Mouse (Mus musculus) hindbrain, embryonic 12.5 days (tissue): ENCODE data around the gene Xk. TPM values are rescaled to one million over a fixed set of nuclear protein-coding genes. Genes with fewer than 3 reads are reported as not detected.
A peak's percentile ranks its signal among the peaks of the same experiment; 100 is the strongest.
"Not testable (repeated sequence)": the region's sequence is repeated elsewhere in the genome, so short reads cannot be mapped to it uniquely, and the experiment has no call there.

ENCODE experiments used
- ATAC-seq: fragments of 200-750 bp; cut with Nextera tagmentation; 2 replicates; pipeline ENCODE4 v1.8.0; 2017; ENCODE audit warnings: moderate TSS enrichment; ENCODE audit not compliant: low FRiP score
- H3K27ac ChIP-seq: fragments of 300-500 bp; sonication (generic); 2 replicates; pipeline ENCODE4 v1.5.1; 2016; ENCODE audit warnings: mild to moderate bottlenecking
- H3K27me3 ChIP-seq: fragments of 300-500 bp; sonication (generic); 2 replicates; pipeline ENCODE4 v1.6.1; 2016; ENCODE audit warnings: mild to moderate bottlenecking
- H3K36me3 ChIP-seq: fragments of 300-500 bp; sonication (generic); 2 replicates; pipeline ENCODE4 v1.6.1; 2016; ENCODE audit warnings: mild to moderate bottlenecking
- H3K4me1 ChIP-seq: fragments of 300-500 bp; sonication (generic); 2 replicates; pipeline ENCODE4 v1.6.1; 2016
- H3K4me2 ChIP-seq: fragments of 300-500 bp; sonication (generic); replicated peaks from 2 replicates; pipeline ENCODE4 v1.6.1; 2016; ENCODE audit warnings: mild to moderate bottlenecking
- H3K4me3 ChIP-seq: fragments of 300-500 bp; sonication (generic); 2 replicates; pipeline ENCODE4 v1.5.1; 2016; ENCODE audit warnings: mild to moderate bottlenecking
- H3K9ac ChIP-seq: fragments of 300-500 bp; sonication (generic); 2 replicates; pipeline ENCODE4 v1.6.1; 2016; ENCODE audit warnings: mild to moderate bottlenecking, moderate library complexity
- H3K9me3 ChIP-seq: fragments of 300-500 bp; sonication (generic); replicated peaks from 2 replicates; pipeline ENCODE4 v1.6.1; 2016; ENCODE audit warnings: mild to moderate bottlenecking
- WGBS: fragments of 180-500 bp; shearing (Covaris S2); methylation state at CpG from one replicate; pipeline ENCODE4 v1.1.7; 2016; 5-methylcytosine and 5-hydroxymethylcytosine counted together
- polyA plus RNA-seq: library from polyadenylated mRNA; unstranded; fragments of >200 nt; fragmentation: Nextera tagmentation; extraction: Ambion mirVana; gene quantifications from 2 replicates; pipeline ENCODE4 v1.2.1, GENCODE M21; 2016

Xk gene
- polyA plus RNA-seq, 1 experiment from 2014 or later: 3.9 TPM

- peak overlapping the region; percentile 51 for H3K4me2 ChIP-seq
- no peaks in the 10 kb centered on the region for H3K9me3 ChIP-seq
- ATAC-seq: peak; percentile 18; the same call in 1 of the 2 replicates
- peak overlapping the region; percentile 58 for H3K4me3 ChIP-seq
- H3K4me1 ChIP-seq: no peaks in the 10 kb centered on the region
- H3K27me3 ChIP-seq: no peaks in the 10 kb centered on the region
- no peaks in the 10 kb centered on the region for H3K36me3 ChIP-seq
- H3K27ac ChIP-seq: no peak overlapping the region
- H3K9ac ChIP-seq: peak overlapping the region; percentile 57; the same call in 1 of the 2 replicates
- WGBS: 26% methylated on average over 8 of the region's 8 CpGs
Observed at GRCm38 (mm10) chrX:9271947-9272459, 553 bp upstream of the Xk start.

- no peak for ATAC-seq
- no peaks in the 10 kb centered on the region for H3K27me3 ChIP-seq
- H3K9ac ChIP-seq: no peak overlapping the region; the same call in 1 of the 2 replicates
- 64% methylated on average over 12 of the region's 12 CpGs for WGBS
- no peak overlapping the region for H3K27ac ChIP-seq
- no peaks in the 10 kb centered on the region for H3K4me1 ChIP-seq
- no peaks in the 10 kb centered on the region for H3K36me3 ChIP-seq
- H3K9me3 ChIP-seq: no peaks in the 10 kb centered on the region
- peak overlapping the region; percentile 58 for H3K4me3 ChIP-seq
- H3K4me2 ChIP-seq: peak overlapping the region; percentile 51
Observed at GRCm38 (mm10) chrX:9273377-9274002, 934 bp downstream of the Xk start.

DNA sequence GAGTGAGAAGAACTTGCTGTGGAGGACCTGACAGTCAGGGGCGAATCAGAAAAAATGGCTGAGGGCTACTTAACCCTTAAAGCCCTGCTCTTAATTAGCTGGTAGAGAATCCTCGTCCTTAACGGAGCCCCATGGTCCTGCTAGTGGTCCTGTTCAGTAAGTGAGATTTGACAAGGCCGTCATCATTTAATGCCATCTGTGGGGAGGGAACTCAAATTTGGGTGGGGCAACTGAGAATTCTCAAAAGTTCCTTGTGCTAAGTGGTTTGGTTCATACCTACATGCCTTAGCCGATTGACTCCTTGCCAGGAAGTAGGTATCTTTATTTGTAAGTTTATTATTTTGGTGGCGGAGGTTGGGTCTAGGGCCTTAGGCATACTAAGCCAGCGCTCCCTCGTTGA is 1.8 kb downstream of the Xk start:
- Histone ChIP-seq H3K27me3 (no peaks in the 10 kb centered on the region), H3K4me2 (no peak overlapping the region), H3K4me3 (no peak overlapping the region), H3K36me3 (no peaks in the 10 kb centered on the region), H3K27ac (no peak overlapping the region), H3K9me3 (no peaks in the 10 kb centered on the region), H3K9ac (no peak overlapping the region), H3K4me1 (no peaks in the 10 kb centered on the region)
- 81% methylated on average over 8 of the region's 8 CpGs for whole genome bisulfite sequencing
- ATAC-seq: no peak

GRCm38 (mm10) chrX:9283464-9283863 is 10.9 kb downstream of the Xk start, which contains the start of gene H2al1m:
Gene H2al1m, plus strand, starts transcription at chrX:9283764.
- WGBS: no CpG with 5 or more reads among the region's 1 CpGs
- H3K27me3 ChIP-seq, H3K4me1 ChIP-seq, H3K9ac ChIP-seq, H3K27ac ChIP-seq, H3K36me3 ChIP-seq, H3K9me3 ChIP-seq, ATAC-seq, H3K4me2 ChIP-seq, H3K4me3 ChIP-seq: not testable (repeated sequence)

DNA sequence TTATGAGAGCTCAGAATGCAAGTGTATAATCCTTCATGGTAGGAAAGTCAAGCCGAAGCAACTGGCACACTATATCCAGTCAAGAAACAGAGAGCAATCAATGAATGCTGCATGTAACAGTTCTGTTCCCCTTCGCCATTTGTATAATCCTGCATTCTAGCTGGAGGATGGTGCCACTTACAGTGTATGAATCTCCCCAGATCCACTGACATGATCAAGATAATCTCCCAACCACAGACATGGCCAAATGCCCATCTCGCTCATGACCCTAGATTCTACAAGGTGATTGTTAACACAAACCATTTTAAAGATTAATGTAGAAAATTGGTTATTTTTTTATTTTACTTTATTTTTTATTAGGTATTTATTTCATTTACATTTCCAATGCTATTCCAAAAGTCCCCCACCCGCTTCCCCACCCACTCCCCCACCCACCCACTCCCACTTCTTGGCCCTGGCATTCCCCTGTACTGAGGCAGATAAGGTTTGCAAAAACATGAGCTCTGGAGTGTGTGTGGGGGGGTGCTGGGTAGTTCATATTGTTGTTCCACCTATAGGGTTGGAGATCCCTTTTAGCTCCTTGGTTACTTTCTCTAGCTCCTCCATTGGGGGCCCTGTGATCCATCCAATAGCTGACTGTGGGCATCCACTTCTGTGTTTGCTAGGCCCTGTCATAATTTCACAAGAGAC is 20.7 kb downstream of the Xk start:
- not testable (repeated sequence) for H3K9ac ChIP-seq, H3K27me3 ChIP-seq, H3K4me3 ChIP-seq, H3K4me2 ChIP-seq, H3K36me3 ChIP-seq, H3K9me3 ChIP-seq, H3K4me1 ChIP-seq, ATAC-seq, H3K27ac ChIP-seq
- WGBS: 80% methylated on average over 4 of the region's 4 CpGs

DNA sequence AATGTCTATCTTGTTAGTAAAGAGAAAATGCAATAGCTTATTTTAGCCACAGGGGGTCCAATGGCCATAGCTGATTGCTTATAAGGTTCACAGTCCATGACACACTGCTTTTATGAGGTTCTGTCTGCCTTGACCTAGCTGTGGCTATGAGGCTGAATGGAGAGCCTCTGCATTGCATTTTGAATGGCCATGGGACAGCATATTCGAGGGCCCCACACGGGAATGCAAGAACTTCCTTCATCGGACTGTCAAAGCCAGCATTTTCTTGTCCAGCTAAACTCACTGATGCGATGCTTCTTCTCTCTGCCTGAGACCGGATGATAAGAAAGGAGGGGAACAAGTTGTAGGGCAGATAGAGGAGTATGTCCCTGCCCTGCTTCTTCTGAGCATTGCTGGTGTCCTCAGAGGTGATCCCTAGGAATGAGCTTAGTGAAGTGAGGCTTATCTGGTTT is 25.9 kb downstream of the Xk start:
- H3K4me1 ChIP-seq: no peaks in the 10 kb centered on the region
- H3K27me3 ChIP-seq: no peaks in the 10 kb centered on the region
- WGBS: 85% methylated on average over 5 of the region's 5 CpGs
- H3K4me2 ChIP-seq: no peak overlapping the region
- no peak overlapping the region for H3K27ac ChIP-seq
- H3K36me3 ChIP-seq: no peaks in the 10 kb centered on the region
- H3K9ac ChIP-seq: no peak overlapping the region
- H3K9me3 ChIP-seq: no peaks in the 10 kb centered on the region
- H3K4me3 ChIP-seq: no peak overlapping the region
- no peak for ATAC-seq

GRCm38 (mm10) chrX:9302791-9303190 is 30.2 kb downstream of the Xk start:
- no peak for ATAC-seq
- Histone ChIP-seq H3K4me1 (no peaks in the 10 kb centered on the region), H3K4me2 (no peak overlapping the region), H3K27me3 (no peaks in the 10 kb centered on the region), H3K36me3 (no peaks in the 10 kb centered on the region), H3K9ac (no peak overlapping the region), H3K9me3 (no peaks in the 10 kb centered on the region), H3K27ac (no peak overlapping the region), H3K4me3 (no peak overlapping the region)
- 79% methylated on average over 5 of the region's 5 CpGs for WGBS

GRCm38 (mm10) chrX:9303455-9303854 is 30.9 kb downstream of the Xk start:
- 77% methylated on average over 1 of the region's 1 CpGs for WGBS
- Histone ChIP-seq H3K27me3 (no peaks in the 10 kb centered on the region), H3K4me1 (no peaks in the 10 kb centered on the region), H3K36me3 (no peaks in the 10 kb centered on the region), H3K4me2 (no peak overlapping the region), H3K9ac (no peak overlapping the region), H3K4me3 (no peak overlapping the region), H3K9me3 (no peaks in the 10 kb centered on the region), H3K27ac (no peak overlapping the region)
- ATAC-seq: no peak

GRCm38 (mm10) chrX:9316457-9316856 is 43.9 kb downstream of the Xk start:
- H3K27ac ChIP-seq: not testable (repeated sequence)

GRCm38 (mm10) chrX:9327954-9328353 is 55.4 kb downstream of the Xk start:
- H3K27me3 ChIP-seq, H3K9me3 ChIP-seq, H3K4me2 ChIP-seq, H3K9ac ChIP-seq, H3K27ac ChIP-seq, H3K36me3 ChIP-seq, H3K4me1 ChIP-seq, H3K4me3 ChIP-seq, ATAC-seq: not testable (repeated sequence)
- WGBS: 93% methylated on average over 16 of the region's 26 CpGs

More at GRCm38 (mm10) chrX:9316457-9316856, 43.9 kb downstream of the Xk start:
- not testable (repeated sequence) for H3K4me2 ChIP-seq, H3K36me3 ChIP-seq, ATAC-seq, H3K9ac ChIP-seq, H3K4me1 ChIP-seq, H3K9me3 ChIP-seq, H3K27me3 ChIP-seq, H3K4me3 ChIP-seq

DNA sequence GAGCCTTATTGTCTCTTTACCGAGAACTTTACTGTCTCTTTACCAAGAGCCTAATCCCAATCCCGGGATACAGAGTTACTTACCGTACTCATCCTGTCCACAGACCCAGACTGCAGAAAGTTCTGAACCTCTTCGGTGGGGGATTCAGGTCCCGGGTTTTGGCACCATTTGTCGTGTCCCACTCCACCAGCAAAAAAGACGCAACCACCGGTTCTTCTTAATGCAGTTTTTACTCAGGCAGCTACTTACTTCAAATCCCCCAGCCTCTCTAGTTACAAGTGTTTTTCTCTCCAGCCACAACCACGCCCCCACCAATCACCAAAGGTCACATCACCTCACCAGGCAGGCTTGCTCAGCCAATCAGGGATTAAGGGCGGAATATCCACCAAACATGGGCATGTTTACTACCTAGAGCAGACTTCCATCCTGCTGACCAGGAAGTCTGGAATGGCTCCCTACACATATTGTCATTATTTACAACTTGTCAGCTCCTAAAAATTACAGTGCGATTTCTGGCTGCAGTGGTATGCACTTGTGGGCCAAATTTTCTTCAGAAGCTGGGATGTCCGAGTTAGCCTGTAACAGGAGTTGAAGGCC is 59.9 kb downstream of the Xk start:
- H3K4me3 ChIP-seq, ATAC-seq, H3K27me3 ChIP-seq, H3K4me2 ChIP-seq, H3K9me3 ChIP-seq, H3K27ac ChIP-seq, H3K36me3 ChIP-seq, H3K9ac ChIP-seq, H3K4me1 ChIP-seq: not testable (repeated sequence)
- 92% methylated on average over 12 of the region's 12 CpGs for WGBS

- not testable (repeated sequence) for H3K9ac ChIP-seq, H3K36me3 ChIP-seq, H3K27me3 ChIP-seq, H3K4me3 ChIP-seq, H3K27ac ChIP-seq, ATAC-seq, H3K4me2 ChIP-seq, H3K4me1 ChIP-seq, H3K9me3 ChIP-seq
- 71% methylated on average over 2 of the region's 2 CpGs for WGBS
Observed at GRCm38 (mm10) chrX:9333035-9333434, 60.5 kb downstream of the Xk start.
